Mouse (Mus musculus): ENCODE measurements around the gene Adcy5. TPM values are rescaled to one million over a fixed set of nuclear protein-coding genes. Genes with fewer than 3 reads are reported as not detected.

The Adcy5 gene
- total and polyA plus RNA-seq, 3 experiments, result 47.1 to 56.2 (median 52.9) TPM

GRCm38 (mm10) chr16:35215047-35215446 lies 60.4 kb downstream of the Adcy5 start:
- H3K79me2 ChIP-seq (replicated peaks; ENCODE audit: control insufficient read depth, insufficient read depth, low read length), result no peaks in the 10 kb centered on the region
- intact Hi-C loops (cut with DNase I), result no loop called here
- DNase-seq, result no peak
- H3K4me3 ChIP-seq, result no peak overlapping the region
- peak overlapping the region; percentile 65 for H3K27ac ChIP-seq
- TF ChIP-seq POLR2A (IDR thresholded peaks at IDR 0.05; ENCODE audit: insufficient read depth, low read depth, low read length), result no peak
- no peak for TF ChIP-seq EP300 (IDR thresholded peaks at IDR 0.05; ENCODE audit: insufficient read depth, low read depth, low read length)
- no peak for TF ChIP-seq CTCF (IDR thresholded peaks at IDR 0.05)
- no peaks in the 10 kb centered on the region for H3K27me3 ChIP-seq (ENCODE audit: control insufficient read depth, insufficient read depth, low read length)
- peaks cover 6% of the 10 kb centered on the region; the same call in 1 of the 2 replicates for H3K4me1 ChIP-seq (ENCODE audit: control insufficient read depth, insufficient read depth, low read length)
- H3K36me3 ChIP-seq (ENCODE audit: control insufficient read depth, insufficient read depth, low read length), result no peaks in the 10 kb centered on the region
- no peak overlapping the region for H3K9ac ChIP-seq (ENCODE audit: low read depth, low read length)
- 33% methylated on average over 7 of the region's 7 CpGs for WGBS

GRCm38 (mm10) chr16:35215498-35215897 lies 60.8 kb downstream of the Adcy5 start:
- no peak for TF ChIP-seq POLR2A (IDR thresholded peaks at IDR 0.05; ENCODE audit: insufficient read depth, low read depth, low read length)
- no peak for TF ChIP-seq CTCF (IDR thresholded peaks at IDR 0.05)
- TF ChIP-seq EP300 (IDR thresholded peaks at IDR 0.05; ENCODE audit: insufficient read depth, low read depth, low read length), result no peak
- Histone ChIP-seq H3K79me2 (replicated peaks; ENCODE audit: control insufficient read depth, insufficient read depth, low read length) (no peaks in the 10 kb centered on the region), H3K27me3 (ENCODE audit: control insufficient read depth, insufficient read depth, low read length) (no peaks in the 10 kb centered on the region), H3K36me3 (ENCODE audit: control insufficient read depth, insufficient read depth, low read length) (no peaks in the 10 kb centered on the region), H3K4me3 (no peak overlapping the region), H3K27ac (peak overlapping the region; percentile 73), H3K4me1 (ENCODE audit: control insufficient read depth, insufficient read depth, low read length) (peaks cover 6% of the 10 kb centered on the region; the same call in 1 of the 2 replicates), H3K9ac (ENCODE audit: low read depth, low read length) (no peak overlapping the region)
- intact Hi-C loops (cut with DNase I), result no loop called here
- DNase-seq, result no peak
- 15% methylated on average over 5 of the region's 5 CpGs for WGBS

- WGBS, result 52% methylated on average over 6 of the region's 6 CpGs
- H3K9ac ChIP-seq (ENCODE audit: low read depth, low read length), result no peak overlapping the region
Observed at GRCm38 (mm10) chr16:35216826-35217491, 62.3 kb downstream of the Adcy5 start.

GRCm38 (mm10) chr16:35220412-35220811 lies 65.7 kb downstream of the Adcy5 start:
- Histone ChIP-seq H3K4me1 (ENCODE audit: control insufficient read depth, insufficient read depth, low read length) (peaks cover 16% of the 10 kb centered on the region; the same call in 1 of the 2 replicates), H3K79me2 (replicated peaks; ENCODE audit: control insufficient read depth, insufficient read depth, low read length) (no peaks in the 10 kb centered on the region), H3K4me3 (no peak overlapping the region), H3K9ac (ENCODE audit: low read depth, low read length) (no peak overlapping the region), H3K36me3 (ENCODE audit: control insufficient read depth, insufficient read depth, low read length) (no peaks in the 10 kb centered on the region), H3K27me3 (ENCODE audit: control insufficient read depth, insufficient read depth, low read length) (no peaks in the 10 kb centered on the region), H3K27ac (no peak overlapping the region)
- DNase-seq, result no peak
- WGBS, result 86% methylated on average over 5 of the region's 5 CpGs
- TF ChIP-seq POLR2A (IDR thresholded peaks at IDR 0.05; ENCODE audit: insufficient read depth, low read depth, low read length) (no peak), CTCF (IDR thresholded peaks at IDR 0.05) (no peak), EP300 (IDR thresholded peaks at IDR 0.05; ENCODE audit: insufficient read depth, low read depth, low read length) (no peak)
- intact Hi-C loops (cut with DNase I), result no loop called here

More at GRCm38 (mm10) chr16:35216826-35217491, 62.3 kb downstream of the Adcy5 start:
- DNase-seq, result no peak
- Histone ChIP-seq H3K27ac (peak overlapping the region; percentile 73), H3K36me3 (ENCODE audit: control insufficient read depth, insufficient read depth, low read length) (no peaks in the 10 kb centered on the region), H3K4me3 (no peak overlapping the region), H3K27me3 (ENCODE audit: control insufficient read depth, insufficient read depth, low read length) (no peaks in the 10 kb centered on the region), H3K4me1 (ENCODE audit: control insufficient read depth, insufficient read depth, low read length) (peaks cover 6% of the 10 kb centered on the region; the same call in 1 of the 2 replicates), H3K79me2 (replicated peaks; ENCODE audit: control insufficient read depth, insufficient read depth, low read length) (no peaks in the 10 kb centered on the region)
- TF ChIP-seq POLR2A (IDR thresholded peaks at IDR 0.05; ENCODE audit: insufficient read depth, low read depth, low read length) (no peak), CTCF (IDR thresholded peaks at IDR 0.05) (no peak), EP300 (IDR thresholded peaks at IDR 0.05; ENCODE audit: insufficient read depth, low read depth, low read length) (no peak)
- intact Hi-C loops (cut with DNase I), result no loop called here

- H3K4me3 ChIP-seq, result no peak overlapping the region
- peaks cover 12% of the 10 kb centered on the region; the same call in 1 of the 2 replicates for H3K4me1 ChIP-seq (ENCODE audit: control insufficient read depth, insufficient read depth, low read length)
- H3K36me3 ChIP-seq (ENCODE audit: control insufficient read depth, insufficient read depth, low read length), result no peaks in the 10 kb centered on the region
- H3K9ac ChIP-seq (ENCODE audit: low read depth, low read length), result no peak overlapping the region
- DNase-seq, result no peak
- H3K79me2 ChIP-seq (replicated peaks; ENCODE audit: control insufficient read depth, insufficient read depth, low read length), result no peaks in the 10 kb centered on the region
- H3K27me3 ChIP-seq (ENCODE audit: control insufficient read depth, insufficient read depth, low read length), result no peaks in the 10 kb centered on the region
- no peak overlapping the region; the same call in 1 of the 2 replicates for H3K27ac ChIP-seq
- WGBS, result 51% methylated on average over 4 of the region's 4 CpGs
- TF ChIP-seq CTCF (IDR thresholded peaks at IDR 0.05), result no peak
- TF ChIP-seq POLR2A (IDR thresholded peaks at IDR 0.05; ENCODE audit: insufficient read depth, low read depth, low read length), result no peak
- TF ChIP-seq EP300 (IDR thresholded peaks at IDR 0.05; ENCODE audit: insufficient read depth, low read depth, low read length), result no peak
- intact Hi-C loops (cut with DNase I), result no loop called here
Observed at GRCm38 (mm10) chr16:35221581-35221980, 66.9 kb downstream of the Adcy5 start.

GRCm38 (mm10) chr16:35223930-35224329 lies 69.3 kb downstream of the Adcy5 start:
- H3K79me2 ChIP-seq (replicated peaks; ENCODE audit: control insufficient read depth, insufficient read depth, low read length), result no peaks in the 10 kb centered on the region
- no peaks in the 10 kb centered on the region for H3K36me3 ChIP-seq (ENCODE audit: control insufficient read depth, insufficient read depth, low read length)
- TF ChIP-seq CTCF (IDR thresholded peaks at IDR 0.05) (no peak), EP300 (IDR thresholded peaks at IDR 0.05; ENCODE audit: insufficient read depth, low read depth, low read length) (no peak), POLR2A (IDR thresholded peaks at IDR 0.05; ENCODE audit: insufficient read depth, low read depth, low read length) (no peak)
- H3K27ac ChIP-seq, result no peak overlapping the region
- intact Hi-C loops (cut with DNase I), result no loop called here
- WGBS, result 51% methylated on average over 4 of the region's 4 CpGs
- no peak overlapping the region for H3K4me3 ChIP-seq
- H3K4me1 ChIP-seq (ENCODE audit: control insufficient read depth, insufficient read depth, low read length), result peaks cover 12% of the 10 kb centered on the region; the same call in 1 of the 2 replicates
- H3K27me3 ChIP-seq (ENCODE audit: control insufficient read depth, insufficient read depth, low read length), result no peaks in the 10 kb centered on the region
- no peak for DNase-seq
- H3K9ac ChIP-seq (ENCODE audit: low read depth, low read length), result no peak overlapping the region
